Mouse (Mus musculus): Measurements from ENCODE around the gene Polr2j. TPM values are rescaled to one million over a fixed set of nuclear protein-coding genes. Genes with fewer than 3 reads are reported as not detected.

Gene Polr2j
- 89.2 and 101 TPM in 2 replicates for polyA plus RNA-seq (2012; rRNA removed)

GRCm38 (mm10) chr5:136115891-136116783 lies at the start of gene Polr2j:
Polr2j (plus strand) TSS chr5:136116631.

GRCm38 (mm10) chr5:136083669-136084107 lies 32.7 kb upstream of the Polr2j start, which contains the start of gene Rasa4:
Rasa4 (plus strand) TSS chr5:136083916.

GRCm38 (mm10) chr5:136135571-136136291 lies 19.3 kb downstream of the Polr2j start, which contains the start of the genes Lrwd1 and Alkbh4:
Lrwd1 (minus strand) TSS chr5:136136074.
Alkbh4 (plus strand) TSS chr5:136136146.

GRCm38 (mm10) chr5:136170512-136171362 lies 54.3 kb downstream of the Polr2j start, which contains the start of gene Orai2:
Orai2 (minus strand) TSS chr5:136170713.

Other genes with a start within 250 kb of the Polr2j start
- gene Hspb1, start 228.7 kb upstream of the Polr2j start, polyA plus RNA-seq (2012; rRNA removed), result 1.3 and 4.2 TPM in 2 replicates
- 22.8 and 28.2 TPM in 2 replicates for gene Ywhag, start 182.0 kb upstream of the Polr2j start, polyA plus RNA-seq (2012; rRNA removed)
- gene Ssc4d, start 142.1 kb upstream of the Polr2j start, polyA plus RNA-seq (2012; rRNA removed), result 1.8 and 2.7 TPM in 2 replicates
- not detected in 2 replicates for gene Zp3, start 136.5 kb upstream of the Polr2j start, polyA plus RNA-seq (2012; rRNA removed)
- 3.1 and 3.7 TPM in 2 replicates for gene Dtx2, start 121.8 kb upstream of the Polr2j start, polyA plus RNA-seq (2012; rRNA removed)
- 1.6 and 1.8 TPM in 2 replicates for gene Upk3b, start 78.1 kb upstream of the Polr2j start, polyA plus RNA-seq (2012; rRNA removed)
- 0.85 TPM in 1 of 2 replicates, not detected in the other for gene Upk3bl, start 62.1 kb upstream of the Polr2j start, polyA plus RNA-seq (2012; rRNA removed)
- 1.3 and 1.6 TPM in 2 replicates for gene Rasa4, start 32.7 kb upstream of the Polr2j start, polyA plus RNA-seq (2012; rRNA removed)
- gene Lrwd1, start 19.4 kb downstream of the Polr2j start, polyA plus RNA-seq (2012; rRNA removed), result 40.2 and 45.9 TPM in 2 replicates
- 7.4 and 8.4 TPM in 2 replicates for gene Alkbh4, start 19.5 kb downstream of the Polr2j start, polyA plus RNA-seq (2012; rRNA removed)
- 2.9 and 3.8 TPM in 2 replicates for gene Orai2, start 54.1 kb downstream of the Polr2j start, polyA plus RNA-seq (2012; rRNA removed)
- gene Prkrip1, start 82.3 kb downstream of the Polr2j start, polyA plus RNA-seq (2012; rRNA removed), result 16.1 and 17.9 TPM in 2 replicates
- gene Sh2b2, start 129.9 kb downstream of the Polr2j start, polyA plus RNA-seq (2012; rRNA removed), result 1.8 and 1.9 TPM in 2 replicates

All from liver, embryonic 14 days (tissue).